ENCODE assay signal across 9 mouse cellular contexts in the genomic region with DNA sequence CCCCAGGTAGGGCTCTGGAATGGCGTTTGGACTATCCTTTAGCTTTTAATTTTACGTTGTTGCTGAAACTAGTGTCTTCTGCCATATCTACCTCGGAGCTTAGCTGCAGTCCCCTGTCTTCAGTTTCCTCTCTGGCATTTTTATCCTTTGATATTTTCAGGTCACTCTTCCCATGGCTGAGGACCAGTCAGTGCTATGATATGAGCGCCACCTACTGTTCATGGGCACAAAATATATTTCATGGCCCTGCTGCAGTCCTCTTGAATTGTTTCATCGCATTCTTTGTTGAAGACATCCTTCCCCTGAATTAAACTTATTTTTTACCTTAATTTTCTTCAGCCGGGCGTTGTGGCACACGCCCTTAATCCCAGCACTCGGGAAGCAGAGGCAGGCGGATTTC. TPM values are rescaled to one million over a fixed set of nuclear protein-coding genes. Genes with fewer than 3 reads are reported as not detected.
DNase-seq lines count a peak whose midpoint lies in the region; ATAC-seq and TF ChIP-seq lines count a peak whose summit lies in the region.
"Had no signal": no experiment of that assay in that cellular context is flagged by ENCODE, and none has a peak within 500 bp of the region (broad histone marks: within the 10 kb centered on the region; RNA-seq: fewer than 3 reads in every experiment).

No protein-coding gene starts in this region.

- no peak overlapping the region for H3K4me2 ChIP-seq in embryonic facial prominence, embryonic 12.5 days (replicated peaks)
- H3K4me2 ChIP-seq in hindbrain, embryonic 11.5 days (replicated peaks; ENCODE audit: low read depth, low read length): no peak overlapping the region
- H3K4me2 ChIP-seq: heart, embryonic 15.5 days had no signal

- no peaks in the 10 kb centered on the region for H3K4me1 ChIP-seq in embryonic facial prominence, embryonic 12.5 days
- H3K4me1 ChIP-seq in hindbrain, embryonic 11.5 days (replicated peaks; ENCODE audit: control insufficient read depth, insufficient read depth, low read length): no peaks in the 10 kb centered on the region
- H3K4me1 ChIP-seq: heart, embryonic 15.5 days had no signal

- peak; percentile 88 for TF ChIP-seq CTCF in layer of hippocampus, adult 2 months (conservative IDR thresholded peaks at IDR 0.05)

- H3K9me3 ChIP-seq in embryonic facial prominence, embryonic 12.5 days: no peaks in the 10 kb centered on the region
- H3K9me3 ChIP-seq in hindbrain, embryonic 11.5 days (ENCODE audit: control insufficient read depth, low read length): no peaks in the 10 kb centered on the region
- H3K9me3 ChIP-seq: heart, embryonic 15.5 days had no signal

- no peaks in the 10 kb centered on the region for H3K27me3 ChIP-seq in embryonic facial prominence, embryonic 12.5 days
- no peaks in the 10 kb centered on the region for H3K27me3 ChIP-seq in hindbrain, embryonic 11.5 days (ENCODE audit: control insufficient read depth, insufficient read depth, low read length)
- H3K27me3 ChIP-seq: heart, embryonic 15.5 days had no signal

- DNase-seq in ES-CJ7 (ENCODE audit: low read depth, low spot score): peak; percentile 79
- DNase-seq in adrenal gland, postnatal 14 days: peak; percentile 57
- peak; percentile 79 for DNase-seq in hindbrain, embryonic 11.5 days (ENCODE audit: low spot score)
- peak; percentile 50 to 74 for DNase-seq in layer of hippocampus, adult 2 months (ENCODE audit: low spot score in 2 of 2)
- peak; percentile 70 for DNase-seq in lung, postnatal 10 days
- peak; percentile 37 for DNase-seq in right cerebral cortex, adult 18-20 months

- no peak overlapping the region for H3K9ac ChIP-seq in embryonic facial prominence, embryonic 12.5 days
- no peak overlapping the region for H3K9ac ChIP-seq in hindbrain, embryonic 11.5 days (ENCODE audit: low read depth, low read length)
- H3K9ac ChIP-seq: heart, embryonic 15.5 days had no signal

- no peak overlapping the region for H3K27ac ChIP-seq in embryonic facial prominence, embryonic 12.5 days
- H3K27ac ChIP-seq in hindbrain, embryonic 11.5 days (ENCODE audit: low read depth, low read length): no peak overlapping the region
- no peak overlapping the region for H3K27ac ChIP-seq in layer of hippocampus, adult 2 months
- H3K27ac ChIP-seq: heart, embryonic 15.5 days had no signal

- WGBS in embryonic facial prominence, embryonic 12.5 days: 17% methylated on average over 10 of the region's 10 CpGs
- WGBS in hindbrain, embryonic 11.5 days: 25% methylated on average over 10 of the region's 10 CpGs

- no peaks in the 10 kb centered on the region for H3K36me3 ChIP-seq in embryonic facial prominence, embryonic 12.5 days
- H3K36me3 ChIP-seq in hindbrain, embryonic 11.5 days (ENCODE audit: control insufficient read depth, insufficient read depth, low read length): no peaks in the 10 kb centered on the region
- H3K36me3 ChIP-seq: heart, embryonic 15.5 days had no signal

- peak; percentile 67; the same call in 1 of the 2 replicates for ATAC-seq in embryonic facial prominence, embryonic 12.5 days (ENCODE audit: insufficient number of reproducible peaks, insufficient read depth, low FRiP score, low TSS enrichment)
- ATAC-seq in hindbrain, embryonic 11.5 days (ENCODE audit: low FRiP score): no peak
- no peak for ATAC-seq in erythroid progenitor cell, adult 5-6 weeks (replicated peaks; ENCODE audit: low FRiP score, poor library complexity, severe bottlenecking)

- no peak overlapping the region for H3K4me3 ChIP-seq in embryonic facial prominence, embryonic 12.5 days
- H3K4me3 ChIP-seq in hindbrain, embryonic 11.5 days (ENCODE audit: low read depth, low read length): no peak overlapping the region
- no peak overlapping the region for H3K4me3 ChIP-seq in layer of hippocampus, adult 2 months
- H3K4me3 ChIP-seq: heart, embryonic 15.5 days had no signal

RNA-seq across cellular contexts. Expression of a gene that starts 36.5 kb away (rescaled TPM):
- total RNA-seq in adrenal gland, postnatal 14 days (2021): 40.8 and 43.5 TPM in 2 replicates
- 117 and 138 TPM in 2 replicates for polyA plus RNA-seq in embryonic facial prominence, embryonic 12.5 days (2016; fragmentation: Nextera tagmentation; extraction: Ambion mirVana)
- 112 and 115 TPM in 2 replicates for polyA plus RNA-seq in hindbrain, embryonic 11.5 days (2014; fragmentation: Nextera tagmentation; extraction: Ambion mirVana)
- 10 to 100 TPM; 26.3 to 26.6 TPM for total RNA-seq in layer of hippocampus, adult 2 months (2021)
- total RNA-seq in erythroid progenitor cell, adult 5-6 weeks (2015; ENCODE audit: low replicate concordance): 111 and 118 TPM in 2 replicates
- total RNA-seq in erythroid progenitor cell, adult 5-6 weeks (2017; ENCODE audit: low replicate concordance): 121 and 179 TPM in 2 replicates
